Mouse (Mus musculus) sigmoid colon, adult 10 weeks (tissue): ENCODE measurements around the gene Armc3. TPM values are rescaled to one million over a fixed set of nuclear protein-coding genes. Genes with fewer than 3 reads are reported as not detected.

Experiments used
- polyA plus RNA-seq: library from polyadenylated mRNA; stranded (reverse); fragments of 350-450 nt; fragmentation: Illumina TruSeq; extraction: RNeasy Lipid Tissue Mini Kit (QIAGEN cat#74804); gene quantifications from one replicate; pipeline ENCODE4 v1.2.3, GENCODE M21; 2014; ENCODE audit warnings: low read depth, low replicate concordance

The Armc3 gene
- polyA plus RNA-seq, result 0.41 TPM

GRCm38 (mm10) chr2:19198452-19199365 is at the start of gene Armc3:
Gene Armc3 (plus strand): TSS chr2:19199302.

Other genes with a start within 250 kb of the Armc3 start
- 23.1 TPM for gene Pip4k2a, start 201.2 kb upstream of the Armc3 start, polyA plus RNA-seq
- gene 4930426L09Rik, start 201.0 kb upstream of the Armc3 start, polyA plus RNA-seq, result 1.3 TPM
- gene Msrb2, start 172.1 kb downstream of the Armc3 start, polyA plus RNA-seq, result 7.6 TPM
- gene Ptf1a, start 246.4 kb downstream of the Armc3 start, polyA plus RNA-seq, result not detected